Mouse (Mus musculus): ENCODE results near the gene Large2.
"Not testable (repeated sequence)": the region's sequence is repeated elsewhere in the genome, so short reads cannot be mapped to it uniquely, and the experiment has no call there.

Gene Large2

GRCm38 (mm10) chr2:92374514-92374913 is at the start of gene Large2, which contains the start of gene Pex16:
Gene Large2, minus strand, starts transcription at chr2:92374869.
Gene Pex16, plus strand, starts transcription at chr2:92374676.
- no peak for DNase-seq (ENCODE audit: low spot score)

- DNase-seq (ENCODE audit: low spot score), result no peak
Observed at GRCm38 (mm10) chr2:92423702-92424461, 49.2 kb upstream of the Large2 start.

GRCm38 (mm10) chr2:92423156-92423555 is 48.5 kb upstream of the Large2 start:
- no peak for DNase-seq (ENCODE audit: low spot score)

GRCm38 (mm10) chr2:92422388-92423135 is 47.9 kb upstream of the Large2 start:
- no peak for DNase-seq (ENCODE audit: low spot score)

- DNase-seq (ENCODE audit: low spot score), result no peak
Observed at GRCm38 (mm10) chr2:92421723-92422387, 47.2 kb upstream of the Large2 start.

- no peak for DNase-seq (ENCODE audit: low spot score)
Observed at GRCm38 (mm10) chr2:92411705-92412104, 37.0 kb upstream of the Large2 start.

- DNase-seq (ENCODE audit: low spot score), result no peak
Observed at GRCm38 (mm10) chr2:92408309-92409045, 33.8 kb upstream of the Large2 start.

- no peak for DNase-seq (ENCODE audit: low spot score)
Observed at GRCm38 (mm10) chr2:92405687-92406086, 31.0 kb upstream of the Large2 start.

GRCm38 (mm10) chr2:92404737-92405136 is 30.1 kb upstream of the Large2 start:
- DNase-seq (ENCODE audit: low spot score), result no peak

GRCm38 (mm10) chr2:92403776-92404319 is 29.2 kb upstream of the Large2 start:
- no peak for DNase-seq (ENCODE audit: low spot score)

GRCm38 (mm10) chr2:92402591-92403326 is 28.1 kb upstream of the Large2 start:
- no peak for DNase-seq (ENCODE audit: low spot score)

GRCm38 (mm10) chr2:92401091-92401561 is 26.5 kb upstream of the Large2 start, which contains the start of gene Mapk8ip1:
Gene Mapk8ip1, minus strand, starts transcription at chr2:92401263.
- DNase-seq (ENCODE audit: low spot score), result no peak

GRCm38 (mm10) chr2:92400682-92401081 is 26.0 kb upstream of the Large2 start:
- DNase-seq (ENCODE audit: low spot score), result no peak

GRCm38 (mm10) chr2:92399877-92400276 is 25.2 kb upstream of the Large2 start:
- not testable (repeated sequence) for DNase-seq (ENCODE audit: low spot score)

- no peak for DNase-seq (ENCODE audit: low spot score)
Observed at GRCm38 (mm10) chr2:92397436-92397835, 22.8 kb upstream of the Large2 start.

GRCm38 (mm10) chr2:92395535-92395934 is 20.9 kb upstream of the Large2 start:
- no peak for DNase-seq (ENCODE audit: low spot score)

GRCm38 (mm10) chr2:92392318-92393264 is 17.9 kb upstream of the Large2 start:
- DNase-seq (ENCODE audit: low spot score), result no peak

- DNase-seq (ENCODE audit: low spot score), result no peak
Observed at GRCm38 (mm10) chr2:92391703-92392317, 17.1 kb upstream of the Large2 start.

GRCm38 (mm10) chr2:92391116-92391515 is 16.4 kb upstream of the Large2 start:
- DNase-seq (ENCODE audit: low spot score), result no peak

Measured in layer of hippocampus, adult 9-10 months (tissue).